Mouse (Mus musculus): ENCODE measurements around the gene Mov10l1. TPM values are rescaled to one million over a fixed set of nuclear protein-coding genes. Genes with fewer than 3 reads are reported as not detected.

Gene Mov10l1
- total RNA-seq (2014; rRNA removed), result not detected in 2 replicates
- polyA plus RNA-seq (2015; fragmentation: Nextera tagmentation; extraction: Ambion mirVana), result not detected in 2 replicates

DNA sequence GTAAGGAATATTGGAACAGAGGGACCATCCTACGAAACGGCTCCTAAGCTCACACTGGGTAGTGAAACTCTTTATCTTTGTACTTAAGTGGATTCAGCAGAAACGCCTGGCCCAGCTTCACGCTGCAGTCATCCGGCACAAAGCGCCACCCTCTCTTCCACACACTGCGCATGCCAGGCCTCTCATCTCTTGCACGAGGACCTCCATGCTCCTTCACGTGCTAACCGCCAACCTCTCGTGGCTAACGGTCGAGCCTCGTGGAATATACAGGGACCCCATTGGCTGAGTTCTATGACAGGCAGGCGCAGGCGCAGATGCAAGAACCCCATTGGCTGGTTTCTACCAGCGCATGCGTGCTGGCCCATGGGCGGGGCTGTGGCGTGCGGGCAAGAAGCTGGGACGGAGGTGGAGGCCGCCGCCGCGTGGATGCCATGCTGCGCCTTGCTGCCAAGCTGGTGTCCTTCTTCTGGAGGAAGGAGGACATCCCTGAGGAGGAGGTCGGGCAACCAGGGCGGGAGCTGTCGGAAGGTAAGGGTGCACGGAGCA lies at the start of gene Mov10l1:
Gene Mov10l1 (plus strand): TSS at position 376 of the 546 bp plus-strand sequence.
- Histone ChIP-seq H3K4me3 (ENCODE audit: low read length) (no peak within 1 kb of the TSS), H3K4me1 (ENCODE audit: insufficient read depth, low read length) (no peaks in the 10 kb centered on the region), H3K9me3 (ENCODE audit: low read length) (no peaks in the 10 kb centered on the region), H3K4me2 (ENCODE audit: low read depth, low read length) (no peak within 1 kb of the TSS), H3K36me3 (ENCODE audit: insufficient read depth, low read length) (no peaks in the 10 kb centered on the region), H3K27ac (no peak within 1 kb of the TSS), H3K9ac (replicated peaks; ENCODE audit: low read length) (no peak within 1 kb of the TSS), H3K27me3 (ENCODE audit: insufficient read depth, low read length) (no peaks in the 10 kb centered on the region)
- no peak for TF ChIP-seq CTCF (IDR thresholded peaks at IDR 0.05; ENCODE audit: low read depth)
- DNase-seq (ENCODE audit: low spot score) (no peak), ATAC-seq (no peak)
- 95% methylated on average over 31 of the region's 31 CpGs for WGBS

DNA sequence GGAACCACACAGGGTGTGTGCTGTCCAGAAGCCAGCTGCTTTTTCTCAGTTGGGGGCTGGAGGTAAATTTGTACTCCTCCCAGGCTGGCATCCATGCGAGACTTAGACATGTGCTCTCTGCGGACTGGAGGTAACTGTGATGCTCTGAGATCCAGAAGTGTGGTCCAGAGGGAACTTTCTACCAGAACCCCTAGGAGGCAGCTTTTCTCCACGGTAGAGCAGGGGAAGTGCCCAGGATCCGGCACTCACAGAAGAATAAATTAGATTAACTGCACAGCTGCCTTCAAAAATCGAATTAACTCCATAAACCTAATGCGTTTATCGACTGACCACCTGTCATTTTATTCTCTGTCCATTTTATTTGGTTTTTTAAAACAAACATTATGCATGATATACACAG lies 48.6 kb upstream of the Mov10l1 start:
- TF ChIP-seq CTCF (IDR thresholded peaks at IDR 0.05; ENCODE audit: low read depth), result peak; percentile 51
- Histone ChIP-seq H3K27ac (no peak overlapping the region), H3K9ac (replicated peaks; ENCODE audit: low read length) (no peak overlapping the region), H3K4me2 (ENCODE audit: low read depth, low read length) (no peak overlapping the region), H3K4me1 (ENCODE audit: insufficient read depth, low read length) (no peaks in the 10 kb centered on the region), H3K36me3 (ENCODE audit: insufficient read depth, low read length) (no peaks in the 10 kb centered on the region), H3K4me3 (ENCODE audit: low read length) (no peak overlapping the region), H3K27me3 (ENCODE audit: insufficient read depth, low read length) (no peaks in the 10 kb centered on the region), H3K9me3 (ENCODE audit: low read length) (no peaks in the 10 kb centered on the region)
- no peak for ATAC-seq
- 53% methylated on average over 7 of the region's 7 CpGs for WGBS
- DNase-seq (ENCODE audit: low spot score), result peak; percentile 43

DNA sequence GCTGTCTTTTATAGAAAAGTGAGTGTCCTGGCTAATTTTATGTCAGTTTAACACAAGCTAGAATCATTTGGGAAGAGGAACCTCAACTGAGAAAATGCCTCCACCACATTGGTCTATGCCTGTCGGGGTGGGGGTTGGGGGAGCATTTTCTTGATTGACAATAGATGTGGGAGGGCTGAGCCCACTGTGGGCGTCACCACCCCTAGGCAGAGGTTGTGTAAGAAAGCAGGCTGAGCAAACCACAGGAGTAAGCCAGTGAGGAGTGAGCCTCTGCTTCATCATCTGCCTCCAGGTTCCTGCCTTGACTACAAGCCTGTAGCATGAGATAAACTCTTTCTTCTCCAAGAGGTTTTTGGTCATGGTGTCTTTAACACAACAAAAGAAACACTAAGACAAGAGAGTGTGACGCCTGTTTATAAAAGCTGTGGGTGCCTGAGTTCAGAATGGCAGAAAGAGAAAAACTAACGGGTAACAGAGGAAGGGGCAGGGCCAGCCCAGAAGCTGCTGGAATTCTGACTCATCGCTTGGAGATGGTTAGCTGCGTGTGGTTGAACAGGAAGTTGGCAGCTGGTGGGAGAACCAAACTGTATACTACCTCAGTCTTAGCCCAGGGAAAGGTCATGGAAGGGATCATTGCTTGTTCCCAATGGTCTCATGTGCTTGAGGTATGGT lies 46.0 kb upstream of the Mov10l1 start:
- H3K36me3 ChIP-seq (ENCODE audit: insufficient read depth, low read length), result no peaks in the 10 kb centered on the region
- no peaks in the 10 kb centered on the region for H3K9me3 ChIP-seq (ENCODE audit: low read length)
- no peaks in the 10 kb centered on the region for H3K27me3 ChIP-seq (ENCODE audit: insufficient read depth, low read length)
- H3K4me1 ChIP-seq (ENCODE audit: insufficient read depth, low read length), result no peaks in the 10 kb centered on the region
- no peak overlapping the region for H3K4me3 ChIP-seq (ENCODE audit: low read length)
- H3K9ac ChIP-seq (replicated peaks; ENCODE audit: low read length), result no peak overlapping the region
- no peak for ATAC-seq
- no peak overlapping the region for H3K4me2 ChIP-seq (ENCODE audit: low read depth, low read length)
- no peak for TF ChIP-seq CTCF (IDR thresholded peaks at IDR 0.05; ENCODE audit: low read depth)
- DNase-seq (ENCODE audit: low spot score), result no peak
- no peak overlapping the region for H3K27ac ChIP-seq
- WGBS, result 57% methylated on average over 6 of the region's 6 CpGs

DNA sequence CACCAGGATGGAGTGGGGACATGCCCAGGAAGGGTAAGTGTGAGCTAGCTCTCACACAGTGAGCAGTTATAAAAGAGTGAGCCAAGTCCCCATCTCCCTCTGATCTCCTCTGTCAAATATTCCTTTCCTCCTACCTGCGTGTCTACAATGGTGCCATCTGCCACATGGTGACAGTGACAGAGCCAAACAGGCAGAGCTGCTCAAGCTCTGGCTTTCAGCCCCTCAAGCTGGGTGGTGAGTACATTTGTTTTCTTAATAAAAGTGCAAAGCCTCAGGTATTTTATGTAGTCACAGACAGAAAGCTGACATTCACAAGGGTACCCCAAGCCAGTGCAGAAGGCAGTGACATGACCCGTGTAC lies 45.4 kb upstream of the Mov10l1 start:
- ATAC-seq (no peak), DNase-seq (ENCODE audit: low spot score) (no peak)
- Histone ChIP-seq H3K27me3 (ENCODE audit: insufficient read depth, low read length) (no peaks in the 10 kb centered on the region), H3K36me3 (ENCODE audit: insufficient read depth, low read length) (no peaks in the 10 kb centered on the region), H3K4me1 (ENCODE audit: insufficient read depth, low read length) (no peaks in the 10 kb centered on the region), H3K4me3 (ENCODE audit: low read length) (no peak overlapping the region), H3K27ac (no peak overlapping the region), H3K9ac (replicated peaks; ENCODE audit: low read length) (no peak overlapping the region), H3K4me2 (ENCODE audit: low read depth, low read length) (no peak overlapping the region), H3K9me3 (ENCODE audit: low read length) (no peaks in the 10 kb centered on the region)
- TF ChIP-seq CTCF (IDR thresholded peaks at IDR 0.05; ENCODE audit: low read depth), result no peak
- WGBS, result 84% methylated on average over 2 of the region's 2 CpGs

DNA sequence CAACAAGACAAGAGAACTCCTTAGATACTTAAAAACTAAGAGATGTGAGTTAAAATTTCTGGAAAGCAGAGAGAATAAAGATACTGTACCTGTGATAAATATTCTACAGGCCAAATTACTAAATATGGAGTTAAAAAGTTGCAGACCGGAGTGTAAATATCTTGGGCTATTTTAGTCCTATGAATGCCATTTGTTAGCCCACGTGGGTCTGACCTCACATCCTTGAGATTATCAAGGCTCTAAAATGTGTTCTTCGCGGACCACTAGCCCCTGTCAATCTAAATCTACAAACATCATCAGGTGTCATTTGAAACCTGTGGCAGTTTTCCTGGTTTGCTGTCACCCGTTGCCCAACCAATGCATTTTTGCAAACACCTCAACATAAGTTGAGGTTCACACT lies 39.9 kb upstream of the Mov10l1 start:
- no peak overlapping the region for H3K4me3 ChIP-seq (ENCODE audit: low read length)
- no peak overlapping the region for H3K27ac ChIP-seq
- ATAC-seq (no peak), DNase-seq (ENCODE audit: low spot score) (no peak)
- H3K36me3 ChIP-seq (ENCODE audit: insufficient read depth, low read length), result no peaks in the 10 kb centered on the region
- no peak for TF ChIP-seq CTCF (IDR thresholded peaks at IDR 0.05; ENCODE audit: low read depth)
- H3K9ac ChIP-seq (replicated peaks; ENCODE audit: low read length), result no peak overlapping the region
- H3K27me3 ChIP-seq (ENCODE audit: insufficient read depth, low read length), result no peaks in the 10 kb centered on the region
- no peak overlapping the region for H3K4me2 ChIP-seq (ENCODE audit: low read depth, low read length)
- WGBS, result 87% methylated on average over 5 of the region's 5 CpGs
- H3K9me3 ChIP-seq (ENCODE audit: low read length), result no peaks in the 10 kb centered on the region
- H3K4me1 ChIP-seq (ENCODE audit: insufficient read depth, low read length), result no peaks in the 10 kb centered on the region

- 69% methylated on average over 5 of the region's 5 CpGs for WGBS
- TF ChIP-seq CTCF (IDR thresholded peaks at IDR 0.05; ENCODE audit: low read depth), result no peak
Observed at GRCm38 (mm10) chr15:88943896-88944551, 38.7 kb upstream of the Mov10l1 start.

GRCm38 (mm10) chr15:88946851-88947250 lies 35.9 kb upstream of the Mov10l1 start:
- no peaks in the 10 kb centered on the region for H3K27me3 ChIP-seq (ENCODE audit: insufficient read depth, low read length)
- H3K4me2 ChIP-seq (ENCODE audit: low read depth, low read length), result no peak overlapping the region
- DNase-seq (ENCODE audit: low spot score), result no peak
- ATAC-seq, result no peak
- H3K4me3 ChIP-seq (ENCODE audit: low read length), result no peak overlapping the region
- no peaks in the 10 kb centered on the region for H3K36me3 ChIP-seq (ENCODE audit: insufficient read depth, low read length)
- H3K9ac ChIP-seq (replicated peaks; ENCODE audit: low read length), result no peak overlapping the region
- H3K9me3 ChIP-seq (ENCODE audit: low read length), result no peaks in the 10 kb centered on the region
- WGBS, result 54% methylated on average over 6 of the region's 6 CpGs
- H3K4me1 ChIP-seq (ENCODE audit: insufficient read depth, low read length), result no peaks in the 10 kb centered on the region
- TF ChIP-seq CTCF (IDR thresholded peaks at IDR 0.05; ENCODE audit: low read depth), result no peak
- no peak overlapping the region for H3K27ac ChIP-seq

More at GRCm38 (mm10) chr15:88943896-88944551, 38.7 kb upstream of the Mov10l1 start:
- Histone ChIP-seq H3K36me3 (ENCODE audit: insufficient read depth, low read length) (no peaks in the 10 kb centered on the region), H3K9ac (replicated peaks; ENCODE audit: low read length) (no peak overlapping the region), H3K27me3 (ENCODE audit: insufficient read depth, low read length) (no peaks in the 10 kb centered on the region), H3K4me1 (ENCODE audit: insufficient read depth, low read length) (no peaks in the 10 kb centered on the region), H3K4me3 (ENCODE audit: low read length) (no peak overlapping the region), H3K9me3 (ENCODE audit: low read length) (no peaks in the 10 kb centered on the region), H3K27ac (no peak overlapping the region), H3K4me2 (ENCODE audit: low read depth, low read length) (no peak overlapping the region)
- ATAC-seq, result no peak
- DNase-seq (ENCODE audit: low spot score), result peak; percentile 20
